Mouse (Mus musculus) T-helper 2 cell (primary cell): ENCODE data around the gene Tram2.

ENCODE experiments used
- in situ Hi-C: fragments of 300-600 bp; cut with MboI, MseI; formaldehyde crosslinking; loops from one replicate; pipeline ENCODE4 v1.15.1; 2025; ENCODE audit warnings: high pct_unique_total_duplicates

Gene Tram2

GRCm38 (mm10) chr1:21079217-21079773, at the start of gene Tram2:
Tram2 (minus strand) TSS chr1:21079229.
- in situ Hi-C loops: loop anchor here (10.0 kb wide), 1 partner anchor 556 kb away; no protein-coding TSS in a partner anchor

- in situ Hi-C loops: no loop called here
Observed at GRCm38 (mm10) chr1:21124713-21125336, 45.8 kb upstream of the Tram2 start.

GRCm38 (mm10) chr1:21103784-21104183, 24.8 kb upstream of the Tram2 start:
- in situ Hi-C loops: loop anchor here (5.0 kb wide), 1 partner anchor 166 kb away; no protein-coding TSS in a partner anchor

- in situ Hi-C loops: loop anchor here (5.0 kb wide), 1 partner anchor 164 kb away; no protein-coding TSS in a partner anchor
Observed at GRCm38 (mm10) chr1:21101221-21102006, 22.4 kb upstream of the Tram2 start.

GRCm38 (mm10) chr1:21100726-21101125, 21.7 kb upstream of the Tram2 start:
- in situ Hi-C loops: loop anchor here (5.0 kb wide), 1 partner anchor 163 kb away; no protein-coding TSS in a partner anchor

GRCm38 (mm10) chr1:21097001-21097989, 18.3 kb upstream of the Tram2 start:
- in situ Hi-C loops: loop anchor here (5.0 kb wide), 1 partner anchor 45 kb away; no protein-coding TSS in a partner anchor

- in situ Hi-C loops: loop anchor here (5.0 kb wide), 1 partner anchor 42 kb away; no protein-coding TSS in a partner anchor
Observed at GRCm38 (mm10) chr1:21094644-21095215, 15.7 kb upstream of the Tram2 start.

- in situ Hi-C loops: no loop called here
Observed at GRCm38 (mm10) chr1:21089661-21090117, 10.7 kb upstream of the Tram2 start.

GRCm38 (mm10) chr1:21086291-21086690, 7.3 kb upstream of the Tram2 start:
- in situ Hi-C loops: no loop called here

- in situ Hi-C loops: no loop called here
Observed at GRCm38 (mm10) chr1:21084661-21085060, 5.6 kb upstream of the Tram2 start.

GRCm38 (mm10) chr1:21080362-21080761, 1.3 kb upstream of the Tram2 start:
- in situ Hi-C loops: no loop called here

GRCm38 (mm10) chr1:21078481-21079214, 381 bp downstream of the Tram2 start:
- in situ Hi-C loops: loop anchor here (10.0 kb wide), 1 partner anchor 556 kb away; no protein-coding TSS in a partner anchor

GRCm38 (mm10) chr1:21077619-21078018, 1.4 kb downstream of the Tram2 start:
- in situ Hi-C loops: loop anchor here (10.0 kb wide), 1 partner anchor 557 kb away; no protein-coding TSS in a partner anchor

- in situ Hi-C loops: loop anchor here (10.0 kb wide), 1 partner anchor 558 kb away; no protein-coding TSS in a partner anchor
Observed at GRCm38 (mm10) chr1:21077191-21077590, 1.8 kb downstream of the Tram2 start.

GRCm38 (mm10) chr1:21075986-21076495, 3.0 kb downstream of the Tram2 start:
- in situ Hi-C loops: loop anchor here (10.0 kb wide), 1 partner anchor 559 kb away; no protein-coding TSS in a partner anchor

- in situ Hi-C loops: loop anchor here (10.0 kb wide), 1 partner anchor 561 kb away; no protein-coding TSS in a partner anchor
Observed at GRCm38 (mm10) chr1:21074231-21074630, 4.8 kb downstream of the Tram2 start.

GRCm38 (mm10) chr1:21072875-21073444, 6.1 kb downstream of the Tram2 start:
- in situ Hi-C loops: loop anchor here (10.0 kb wide), 1 partner anchor 562 kb away; no protein-coding TSS in a partner anchor

GRCm38 (mm10) chr1:21070658-21071057, 8.4 kb downstream of the Tram2 start:
- in situ Hi-C loops: loop anchor here (10.0 kb wide), 1 partner anchor 564 kb away; no protein-coding TSS in a partner anchor
